Mouse (Mus musculus): ENCODE results near the gene Ssbp4. TPM values are rescaled to one million over a fixed set of nuclear protein-coding genes. Genes with fewer than 3 reads are reported as not detected.

The Ssbp4 gene
- polyA plus RNA-seq, 1 experiment, result 84.9 TPM

GRCm38 (mm10) chr8:70645501-70646224 is 37.0 kb upstream of the Ssbp4 start:
- peak; percentile 87 for DNase-seq
- Histone ChIP-seq H3K27ac (ENCODE audit: insufficient read depth, low read depth, low read length) (peak overlapping the region; percentile 10; the same call in 1 of the 2 replicates), H3K4me3 (ENCODE audit: insufficient read depth, low read depth, low read length) (no peak overlapping the region), H3K36me3 (ENCODE audit: control insufficient read depth, insufficient read depth, low read length) (no peaks in the 10 kb centered on the region; the same call in 1 of the 2 replicates), H3K27me3 (replicated peaks; ENCODE audit: control insufficient read depth, insufficient read depth, low read length) (no peaks in the 10 kb centered on the region), H3K4me1 (ENCODE audit: control insufficient read depth, insufficient read depth, low read length) (peaks cover 45% of the 10 kb centered on the region)
- TF ChIP-seq POLR2A (IDR thresholded peaks at IDR 0.05; ENCODE audit: low read depth, low read length), result peak; percentile 5
- TF ChIP-seq CTCF (conservative IDR thresholded peaks at IDR 0.05; ENCODE audit: insufficient read depth, insufficient read length, low read depth, low read length), result no peak
- 16% methylated on average over 17 of the region's 17 CpGs for WGBS

- Histone ChIP-seq H3K4me3 (ENCODE audit: insufficient read depth, low read depth, low read length) (no peak overlapping the region), H3K27me3 (replicated peaks; ENCODE audit: control insufficient read depth, insufficient read depth, low read length) (no peaks in the 10 kb centered on the region), H3K27ac (ENCODE audit: insufficient read depth, low read depth, low read length) (no peak overlapping the region), H3K36me3 (ENCODE audit: control insufficient read depth, insufficient read depth, low read length) (no peaks in the 10 kb centered on the region), H3K4me1 (ENCODE audit: control insufficient read depth, insufficient read depth, low read length) (peaks cover 37% of the 10 kb centered on the region)
- 93% methylated on average over 2 of the region's 2 CpGs for WGBS
- TF ChIP-seq CTCF (conservative IDR thresholded peaks at IDR 0.05; ENCODE audit: insufficient read depth, insufficient read length, low read depth, low read length) (peak; percentile 46), POLR2A (IDR thresholded peaks at IDR 0.05; ENCODE audit: low read depth, low read length) (no peak)
- peak; percentile 54 for DNase-seq
Observed at GRCm38 (mm10) chr8:70644065-70644464, 35.4 kb upstream of the Ssbp4 start.

DNA sequence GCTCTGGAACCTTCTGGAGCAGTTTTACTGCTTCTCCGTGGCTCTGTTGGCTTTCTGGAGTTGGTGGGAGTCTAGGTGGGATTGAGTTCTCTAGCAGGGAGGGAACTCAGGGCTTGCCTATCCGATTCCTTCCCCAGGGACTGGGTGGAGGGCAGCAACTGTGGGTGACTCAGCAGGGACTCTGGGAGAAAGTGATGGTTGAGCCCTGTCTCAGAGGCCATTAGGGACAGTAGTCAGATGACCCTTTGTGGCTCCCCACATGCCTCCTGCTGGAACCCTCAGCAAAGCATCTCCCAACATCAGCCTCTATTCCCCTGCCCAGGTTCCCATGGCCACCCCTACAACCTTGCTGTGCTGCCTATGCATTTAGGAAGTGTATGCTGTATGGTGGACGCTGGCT is 34.3 kb upstream of the Ssbp4 start:
- WGBS, result 87% methylated on average over 3 of the region's 3 CpGs

GRCm38 (mm10) chr8:70638752-70639151 is 30.1 kb upstream of the Ssbp4 start:
- Histone ChIP-seq H3K4me3 (ENCODE audit: insufficient read depth, low read depth, low read length) (no peak overlapping the region), H3K27ac (ENCODE audit: insufficient read depth, low read depth, low read length) (0 out of 2 replicates have a peak overlapping the region, but pooled peaks have one; percentile 12), H3K36me3 (ENCODE audit: control insufficient read depth, insufficient read depth, low read length) (no peaks in the 10 kb centered on the region), H3K27me3 (replicated peaks; ENCODE audit: control insufficient read depth, insufficient read depth, low read length) (no peaks in the 10 kb centered on the region), H3K4me1 (ENCODE audit: control insufficient read depth, insufficient read depth, low read length) (peaks cover 42% of the 10 kb centered on the region)
- WGBS, result 61% methylated on average over 9 of the region's 9 CpGs
- DNase-seq, result no peak
- TF ChIP-seq CTCF (conservative IDR thresholded peaks at IDR 0.05; ENCODE audit: insufficient read depth, insufficient read length, low read depth, low read length), result no peak
- TF ChIP-seq POLR2A (IDR thresholded peaks at IDR 0.05; ENCODE audit: low read depth, low read length), result no peak

More for the DNA sequence above, 34.3 kb upstream of the Ssbp4 start:
- H3K36me3 ChIP-seq (ENCODE audit: control insufficient read depth, insufficient read depth, low read length), result no peaks in the 10 kb centered on the region
- DNase-seq, result no peak
- TF ChIP-seq CTCF (conservative IDR thresholded peaks at IDR 0.05; ENCODE audit: insufficient read depth, insufficient read length, low read depth, low read length) (no peak), POLR2A (IDR thresholded peaks at IDR 0.05; ENCODE audit: low read depth, low read length) (no peak)
- H3K4me3 ChIP-seq (ENCODE audit: insufficient read depth, low read depth, low read length), result no peak overlapping the region
- H3K4me1 ChIP-seq (ENCODE audit: control insufficient read depth, insufficient read depth, low read length), result peaks cover 29% of the 10 kb centered on the region
- H3K27ac ChIP-seq (ENCODE audit: insufficient read depth, low read depth, low read length), result no peak overlapping the region
- no peaks in the 10 kb centered on the region for H3K27me3 ChIP-seq (replicated peaks; ENCODE audit: control insufficient read depth, insufficient read depth, low read length)

DNA sequence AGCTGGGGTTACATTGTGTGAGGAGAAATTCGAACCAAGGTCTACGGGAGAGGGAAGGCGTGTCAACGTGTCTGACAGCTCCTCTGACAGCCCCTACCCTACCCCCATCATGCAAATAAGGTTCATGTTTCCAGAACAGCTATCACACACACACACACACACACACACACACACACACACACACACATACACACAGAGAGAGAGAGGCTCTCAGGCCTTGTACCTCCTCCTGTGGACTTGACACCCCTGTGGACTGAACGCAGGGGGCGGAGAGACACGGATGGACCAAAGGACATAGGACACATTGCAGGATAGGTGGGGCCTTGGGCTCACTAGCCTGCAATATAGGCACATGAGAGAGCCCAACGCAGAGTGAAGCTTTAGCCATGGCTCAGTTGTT is 28.2 kb upstream of the Ssbp4 start:
- Histone ChIP-seq H3K4me1 (ENCODE audit: control insufficient read depth, insufficient read depth, low read length) (peaks cover 53% of the 10 kb centered on the region), H3K27me3 (replicated peaks; ENCODE audit: control insufficient read depth, insufficient read depth, low read length) (no peaks in the 10 kb centered on the region), H3K4me3 (ENCODE audit: insufficient read depth, low read depth, low read length) (no peak overlapping the region), H3K27ac (ENCODE audit: insufficient read depth, low read depth, low read length) (peak overlapping the region; percentile 1; the same call in 1 of the 2 replicates), H3K36me3 (ENCODE audit: control insufficient read depth, insufficient read depth, low read length) (no peaks in the 10 kb centered on the region)
- TF ChIP-seq CTCF (conservative IDR thresholded peaks at IDR 0.05; ENCODE audit: insufficient read depth, insufficient read length, low read depth, low read length), result no peak
- no peak for TF ChIP-seq POLR2A (IDR thresholded peaks at IDR 0.05; ENCODE audit: low read depth, low read length)
- 49% methylated on average over 8 of the region's 8 CpGs for WGBS
- peak; percentile 76 for DNase-seq

- no peaks in the 10 kb centered on the region for H3K36me3 ChIP-seq (ENCODE audit: control insufficient read depth, insufficient read depth, low read length)
- no peak for TF ChIP-seq CTCF (conservative IDR thresholded peaks at IDR 0.05; ENCODE audit: insufficient read depth, insufficient read length, low read depth, low read length)
- TF ChIP-seq POLR2A (IDR thresholded peaks at IDR 0.05; ENCODE audit: low read depth, low read length), result no peak
- H3K4me3 ChIP-seq (ENCODE audit: insufficient read depth, low read depth, low read length), result no peak overlapping the region
- DNase-seq, result peak; percentile 86
- peak overlapping the region; percentile 78 for H3K27ac ChIP-seq (ENCODE audit: insufficient read depth, low read depth, low read length)
- peaks cover 55% of the 10 kb centered on the region for H3K4me1 ChIP-seq (ENCODE audit: control insufficient read depth, insufficient read depth, low read length)
- 36% methylated on average over 6 of the region's 6 CpGs for WGBS
- H3K27me3 ChIP-seq (replicated peaks; ENCODE audit: control insufficient read depth, insufficient read depth, low read length), result no peaks in the 10 kb centered on the region
Observed at GRCm38 (mm10) chr8:70635527-70635926, 26.9 kb upstream of the Ssbp4 start.

- H3K27ac ChIP-seq (ENCODE audit: insufficient read depth, low read depth, low read length), result peak overlapping the region; percentile 78
- WGBS, result 11% methylated on average over 6 of the region's 6 CpGs
- TF ChIP-seq POLR2A (IDR thresholded peaks at IDR 0.05; ENCODE audit: low read depth, low read length) (no peak), CTCF (conservative IDR thresholded peaks at IDR 0.05; ENCODE audit: insufficient read depth, insufficient read length, low read depth, low read length) (no peak)
- H3K36me3 ChIP-seq (ENCODE audit: control insufficient read depth, insufficient read depth, low read length), result no peaks in the 10 kb centered on the region
- no peak overlapping the region for H3K4me3 ChIP-seq (ENCODE audit: insufficient read depth, low read depth, low read length)
- peak; percentile 92 for DNase-seq
- no peaks in the 10 kb centered on the region for H3K27me3 ChIP-seq (replicated peaks; ENCODE audit: control insufficient read depth, insufficient read depth, low read length)
- H3K4me1 ChIP-seq (ENCODE audit: control insufficient read depth, insufficient read depth, low read length), result peaks cover 59% of the 10 kb centered on the region
Observed at GRCm38 (mm10) chr8:70634066-70634465, 25.4 kb upstream of the Ssbp4 start.
